Mouse (Mus musculus): ENCODE measurements at regions not wholly inside any gene's neighbourhood (a gene's known extent, or its start where the extent isn't known, plus 50 kb on each side); places are given as distances from the start of the nearest gene placed in this dataset.
A peak's percentile ranks its signal among the peaks of the same experiment; 100 is the strongest.

DNA sequence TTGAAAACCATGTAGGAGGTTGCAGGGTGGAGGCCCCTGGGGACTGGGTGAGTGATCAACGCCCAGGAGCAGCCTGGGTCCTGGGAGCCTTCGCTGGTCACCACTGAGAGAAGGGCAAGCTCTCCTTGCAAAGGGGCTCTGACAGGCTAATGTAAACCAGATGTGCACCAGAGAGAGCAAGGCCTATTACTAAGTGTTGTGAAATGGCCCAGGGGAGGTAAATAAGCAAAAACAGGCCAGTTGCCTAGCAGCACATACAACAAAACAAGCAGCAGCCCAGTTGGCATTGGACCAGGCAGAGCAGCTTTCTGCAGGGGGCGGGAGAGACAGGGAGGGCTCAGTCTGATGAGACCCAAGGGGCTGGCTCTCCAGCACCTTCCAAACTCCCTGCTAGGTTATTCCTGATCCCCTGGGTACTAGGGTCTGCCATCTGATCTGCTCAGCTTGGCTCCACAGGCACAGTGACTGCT, 239.5 kb upstream of the Fggy start:
- peak; percentile 94 for DNase-seq (ENCODE audit: low spot score)

DNA sequence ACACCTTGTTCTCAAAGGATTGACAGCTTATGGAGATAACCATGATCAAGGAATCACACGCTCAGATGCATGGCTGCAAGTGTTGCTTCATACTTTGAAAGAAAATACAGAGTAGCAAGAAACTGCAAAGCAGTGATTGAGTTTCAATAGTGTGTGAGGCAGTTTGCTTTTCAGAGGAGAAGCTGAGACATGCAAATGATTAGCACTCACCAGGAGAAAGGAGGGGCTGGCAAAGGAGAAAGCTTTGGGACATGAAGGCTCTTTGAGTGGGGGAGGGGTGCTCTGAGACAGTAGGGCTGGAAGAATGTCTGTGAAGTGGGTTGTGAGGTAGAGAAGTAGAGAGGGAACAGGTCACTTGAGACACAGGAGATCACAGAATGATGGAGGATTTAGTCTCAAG, 238.7 kb upstream of the Fggy start:
- DNase-seq (ENCODE audit: low spot score) = peak; percentile 48

DNA sequence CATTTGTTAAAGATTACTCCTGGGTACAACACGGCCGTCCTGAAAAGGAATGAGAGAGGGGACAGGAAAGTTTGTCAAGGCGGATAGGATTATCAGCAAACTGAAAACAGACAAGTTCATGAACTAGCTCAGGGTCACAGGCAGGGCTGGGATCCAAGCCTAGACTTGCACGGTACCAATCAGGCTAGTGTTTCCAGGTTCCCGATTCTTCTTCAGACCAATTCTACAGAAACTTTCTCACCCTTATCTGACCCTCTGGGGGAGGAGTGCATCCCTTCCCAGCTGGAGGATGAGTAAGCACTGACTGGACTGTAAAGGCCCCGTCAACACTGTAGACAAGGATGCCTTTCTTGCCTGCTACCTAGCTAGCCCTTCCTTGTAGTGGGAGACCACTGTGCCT, 238.3 kb upstream of the Fggy start:
- DNase-seq (ENCODE audit: low spot score) = peak; percentile 37

DNA sequence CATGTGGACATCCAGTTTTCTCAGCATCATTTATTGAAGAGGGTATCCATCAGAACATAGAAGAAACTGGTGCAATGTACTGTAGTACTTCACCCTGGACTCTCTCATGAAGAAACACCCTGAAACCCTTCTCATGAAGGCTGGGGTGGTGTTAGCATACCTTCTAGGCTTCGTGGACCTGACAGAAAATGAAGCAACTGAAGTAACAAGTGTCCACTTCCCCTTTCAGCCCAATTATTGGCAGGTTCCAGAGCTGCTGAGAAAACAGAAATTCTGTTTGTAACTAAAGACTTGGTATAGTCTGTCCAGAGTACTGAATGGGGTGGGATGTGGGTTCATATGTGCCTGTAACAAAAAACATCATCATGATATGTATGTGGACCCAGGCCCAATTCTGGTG, 231.4 kb upstream of the Fggy start:
- DNase-seq (ENCODE audit: low spot score) = no peak

DNA sequence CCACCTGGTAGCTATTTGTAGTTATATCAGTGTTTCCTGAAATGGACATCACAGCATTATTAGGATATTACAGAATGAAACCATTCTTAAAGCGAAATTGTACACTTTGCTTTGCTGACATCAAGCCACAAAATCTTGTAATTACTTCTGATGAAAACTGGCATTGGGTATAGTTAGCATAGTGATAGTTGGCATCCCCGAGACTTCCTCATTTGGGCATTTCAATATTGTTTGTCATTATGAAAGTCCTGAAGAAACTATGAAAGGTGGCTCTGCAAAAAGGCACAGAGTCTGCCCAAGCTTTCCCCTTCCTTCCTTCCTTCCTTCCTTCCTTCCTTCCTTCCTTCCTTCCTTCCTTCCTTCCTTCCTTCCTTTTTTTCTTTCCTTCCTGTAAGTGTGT, 217.5 kb upstream of the Fggy start:
- DNase-seq (ENCODE audit: low spot score) = no peak

DNA sequence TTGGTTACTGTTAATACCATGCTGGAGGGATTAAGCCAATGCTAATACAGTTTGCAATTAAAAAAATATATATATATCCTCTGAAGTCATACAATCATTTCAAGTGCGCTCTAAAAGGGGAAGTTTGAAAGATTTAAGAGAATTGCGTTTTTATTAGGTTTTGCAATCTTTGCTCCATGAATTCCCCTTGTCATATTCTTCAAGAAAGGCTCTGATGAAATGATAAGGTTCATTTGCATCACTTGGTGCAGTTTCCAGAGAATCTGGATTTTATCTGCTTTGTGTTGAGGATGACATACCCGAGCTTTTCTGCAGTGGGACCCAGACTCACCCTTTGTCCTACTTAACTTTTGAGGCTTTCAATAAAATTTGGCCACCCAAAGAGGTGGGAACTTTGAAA, 216.4 kb upstream of the Fggy start:
- DNase-seq (ENCODE audit: low spot score) = no peak

DNA sequence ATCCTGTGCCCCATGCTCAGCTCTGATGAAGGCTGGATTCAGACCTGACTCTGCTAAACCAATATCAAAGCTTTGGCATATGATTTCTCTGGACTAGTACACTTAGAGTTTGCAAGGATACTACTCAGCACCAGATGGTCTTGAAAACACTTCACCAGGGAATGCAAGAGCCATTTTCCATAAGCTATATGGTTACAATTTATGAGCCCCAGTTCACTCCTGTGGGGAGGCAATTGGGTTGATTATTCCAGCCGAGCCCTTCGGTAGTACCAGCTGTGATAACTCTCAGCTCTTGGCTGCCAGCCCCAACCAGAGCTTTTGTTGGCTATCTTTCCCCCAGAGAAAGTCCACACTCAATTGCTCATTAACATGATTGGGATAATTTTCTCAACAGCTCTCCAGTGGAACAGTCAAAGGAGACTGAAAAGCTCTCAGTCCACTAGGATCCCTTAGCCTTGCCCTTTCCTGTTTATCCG, 210.5 kb upstream of the Fggy start:
- peak; percentile 5 for DNase-seq (ENCODE audit: low spot score)

DNA sequence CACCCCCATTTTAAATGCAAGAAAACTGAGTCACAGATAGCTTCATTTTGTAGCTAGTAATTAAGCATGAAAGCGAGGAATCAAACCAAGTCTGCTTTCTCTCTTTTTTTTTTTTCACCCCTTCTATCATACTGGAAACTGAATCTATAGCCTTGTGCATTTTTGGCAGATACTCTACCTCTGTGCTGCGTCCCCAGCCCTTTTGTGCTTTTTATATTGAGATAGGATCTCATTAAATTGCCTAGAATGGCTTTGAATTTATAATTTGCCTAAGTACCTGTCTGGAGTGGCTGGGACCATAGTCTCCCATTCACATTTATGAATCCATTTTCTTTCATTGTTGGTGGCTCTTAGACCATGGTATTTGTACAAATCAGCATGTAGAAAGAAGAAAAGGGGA, 209.9 kb upstream of the Fggy start:
- no peak for DNase-seq (ENCODE audit: low spot score)

DNA sequence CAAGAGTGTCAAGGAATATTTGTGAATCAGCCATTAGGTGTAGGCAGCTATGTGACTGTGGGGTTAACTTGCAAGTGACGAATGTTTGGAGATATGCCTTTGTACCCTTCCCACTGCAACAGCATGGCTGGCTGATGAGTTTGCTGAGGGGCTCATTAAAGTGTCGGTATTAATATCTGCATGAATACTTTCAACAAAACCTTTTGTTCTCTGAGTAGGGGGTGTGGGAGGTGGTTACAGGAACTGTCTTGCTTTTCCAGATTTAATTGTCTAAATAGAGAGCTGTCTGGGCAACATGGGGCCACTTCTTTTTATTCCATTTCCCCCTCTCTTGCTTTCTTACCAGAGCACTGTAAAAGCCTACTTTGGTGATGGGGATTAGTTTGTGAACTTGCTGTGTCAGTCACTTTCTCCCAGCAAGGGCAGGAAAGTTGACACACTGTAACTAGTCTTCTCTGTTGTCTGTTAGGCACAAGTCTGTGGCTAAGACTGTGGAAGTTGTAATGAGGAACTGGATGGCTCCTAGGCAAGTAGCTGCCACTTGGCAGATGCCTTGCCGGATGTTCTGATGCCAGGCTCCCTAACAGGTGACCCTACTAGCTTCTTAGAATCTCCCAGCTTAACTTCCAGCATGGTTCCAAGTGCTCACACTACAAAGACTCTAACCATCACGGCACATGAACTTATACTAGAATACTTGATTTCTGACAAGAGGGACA, 208.7 kb upstream of the Fggy start:
- no peak for DNase-seq (ENCODE audit: low spot score)

DNA sequence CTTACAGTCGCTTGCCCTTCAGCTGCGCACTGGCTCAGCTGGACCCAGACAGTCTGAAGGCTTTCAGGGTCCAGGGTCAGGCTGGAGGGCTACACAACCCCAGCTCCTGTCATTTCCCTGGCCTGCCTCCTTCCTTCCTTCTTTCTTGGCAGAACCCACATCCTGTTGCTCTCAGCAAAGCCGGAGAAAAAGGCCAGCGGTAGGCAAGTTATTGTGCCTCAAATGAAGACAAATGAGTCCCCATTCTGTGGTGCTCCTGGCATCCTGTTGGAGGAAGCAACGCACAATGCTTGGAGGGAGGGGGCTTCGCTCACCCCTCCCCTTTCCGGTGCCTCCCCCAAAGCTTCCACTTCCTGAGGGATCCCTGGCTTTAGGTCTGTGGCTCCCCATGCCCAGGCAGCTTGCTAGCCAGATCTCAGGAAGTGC, 203.4 kb upstream of the Fggy start:
- no peak for DNase-seq (ENCODE audit: low spot score)

DNA sequence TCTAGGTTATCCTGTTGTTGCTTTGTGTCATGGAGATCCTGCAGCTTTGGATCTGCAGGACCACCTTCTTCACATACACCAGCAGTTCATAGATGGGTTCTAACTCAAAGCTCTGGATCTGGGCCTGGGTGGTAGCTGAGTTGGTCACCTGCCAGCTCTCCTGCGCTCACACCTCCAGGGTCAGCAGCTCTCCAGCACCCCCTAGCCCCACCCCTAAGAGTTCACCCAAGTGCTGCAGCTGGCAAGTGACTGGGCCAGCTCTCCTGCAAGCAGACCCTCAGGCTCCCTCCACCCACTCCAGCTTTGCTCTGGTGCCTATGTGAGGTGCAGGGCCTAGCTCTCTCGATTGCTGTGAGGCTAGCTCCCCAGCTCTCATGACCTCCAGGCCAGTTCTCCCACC, 198.6 kb upstream of the Fggy start:
- no peak for DNase-seq (ENCODE audit: low spot score)

DNA sequence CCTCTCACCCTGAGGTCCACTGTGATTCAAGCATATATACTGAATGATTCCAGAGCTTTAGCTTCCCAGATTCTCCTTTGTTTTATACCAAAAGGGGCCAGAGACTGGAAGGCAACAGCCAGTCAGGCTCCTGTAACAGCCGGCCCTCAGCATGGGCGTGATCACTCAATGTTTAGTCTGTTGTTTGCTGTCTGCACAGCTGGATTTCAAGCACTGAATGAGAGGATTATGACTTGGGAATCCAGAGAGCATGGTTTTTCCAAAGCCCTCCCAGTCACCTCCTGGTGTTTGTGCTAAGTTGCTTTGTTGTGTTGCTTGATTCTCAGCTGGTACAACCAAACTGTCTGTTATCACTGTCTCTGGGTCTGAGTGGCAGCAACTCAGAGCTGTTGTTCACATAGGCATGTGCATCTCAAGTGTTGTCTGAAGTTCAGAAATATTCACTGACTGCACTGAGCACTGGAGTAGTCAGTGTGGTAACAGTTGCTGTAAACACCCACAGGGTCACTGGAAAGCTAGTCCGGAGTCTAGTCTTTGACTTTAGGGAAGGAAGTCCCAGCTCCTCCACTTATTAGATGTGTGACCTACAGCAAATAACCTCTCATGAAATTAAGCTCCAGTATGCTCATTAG, 196.9 kb upstream of the Fggy start:
- DNase-seq (ENCODE audit: low spot score) = no peak

DNA sequence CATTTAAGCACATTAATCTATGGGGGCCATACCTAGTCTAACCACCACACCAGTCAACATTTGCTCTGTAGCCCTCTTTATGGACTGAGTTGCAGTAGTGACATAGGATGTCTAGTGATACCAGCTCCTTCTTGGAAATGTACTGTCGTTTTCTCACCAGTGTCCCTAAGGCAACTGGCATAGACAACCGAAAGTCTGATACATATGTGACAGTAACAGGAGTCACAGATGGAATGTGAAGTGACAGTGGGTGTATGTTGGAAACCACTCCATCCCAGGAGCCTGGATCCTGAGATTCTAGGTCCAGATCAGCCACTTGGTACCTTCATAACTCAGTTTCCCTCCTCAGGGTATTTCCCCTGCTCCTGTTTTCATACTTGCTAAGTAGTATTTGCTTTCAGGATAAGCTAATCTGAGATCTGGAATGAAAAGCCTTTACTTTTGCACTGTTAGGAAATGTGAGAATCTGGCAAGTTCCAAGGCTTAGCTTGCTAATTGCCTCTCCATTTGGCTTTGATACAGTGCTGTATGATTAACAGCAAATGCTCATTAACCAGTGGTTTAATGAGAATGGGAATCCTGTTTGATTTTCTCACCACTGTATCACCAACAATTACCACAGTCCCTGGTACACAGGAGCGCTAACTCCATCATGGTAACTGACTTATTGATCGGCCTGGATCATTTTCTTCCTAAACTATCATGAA, 192.8 kb upstream of the Fggy start:
- DNase-seq (ENCODE audit: low spot score) = no peak

DNA sequence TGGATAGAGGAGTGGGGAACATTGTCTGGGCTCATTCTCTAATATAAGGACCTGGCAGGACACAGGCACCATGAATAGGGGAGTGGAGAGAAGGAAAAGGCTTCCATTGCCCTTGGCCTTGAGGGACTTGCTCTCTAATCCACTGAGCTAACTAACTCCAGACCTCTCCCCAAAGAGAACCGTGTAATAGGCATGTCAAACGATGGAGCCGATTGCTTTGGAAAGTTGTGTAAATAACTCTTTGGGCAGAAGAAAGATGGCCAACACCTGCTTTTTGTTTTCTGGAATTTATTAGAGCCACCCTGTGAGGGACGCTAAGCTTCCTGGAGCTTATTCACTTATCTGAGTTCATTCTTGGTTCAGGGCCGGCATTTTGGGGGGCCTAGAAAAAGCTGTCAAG, 180.9 kb upstream of the Fggy start:
- no peak for DNase-seq (ENCODE audit: low spot score)

DNA sequence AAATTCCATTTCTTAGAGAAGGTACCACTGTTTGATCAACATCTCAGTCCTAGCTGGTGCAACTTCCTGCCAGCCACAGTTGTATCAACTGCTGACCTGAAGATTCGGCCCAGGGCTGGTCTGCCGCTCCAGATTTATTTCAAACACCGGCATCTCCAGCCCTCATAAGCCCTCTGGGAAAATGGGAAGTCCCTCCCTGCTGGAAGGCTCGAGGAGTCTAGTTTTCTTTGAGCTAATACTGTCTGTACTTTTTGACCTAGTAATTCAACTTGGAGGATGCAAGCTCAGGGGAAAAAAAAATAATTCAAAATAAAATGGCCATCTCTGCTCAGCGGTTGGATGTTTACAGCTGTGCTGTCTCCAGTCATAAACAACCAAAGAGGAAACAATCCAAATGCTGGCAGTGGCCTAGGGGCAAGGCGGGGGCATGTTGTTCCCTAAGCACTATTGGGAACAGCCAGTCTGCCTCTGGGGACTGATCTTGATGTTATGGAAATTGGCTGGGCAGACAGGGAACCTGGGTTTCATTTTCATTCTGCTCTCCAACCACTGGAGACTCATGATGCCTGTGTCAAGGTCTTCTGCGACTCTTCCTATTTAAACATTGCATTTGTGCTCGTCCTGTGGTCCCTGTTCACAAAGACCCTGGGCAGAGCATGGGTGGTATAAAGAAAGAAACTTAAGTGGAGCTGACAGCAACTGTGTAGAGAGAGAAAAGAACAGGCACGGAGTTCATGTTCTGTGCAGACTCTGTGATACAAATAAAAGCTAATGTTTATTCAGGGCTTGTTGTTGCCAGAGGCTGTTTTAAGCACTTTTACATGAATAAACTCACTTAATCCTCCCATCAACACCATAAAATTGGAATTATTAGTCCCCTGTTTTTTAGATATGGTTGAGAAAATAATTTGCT, 179.8 kb upstream of the Fggy start:
- DNase-seq (ENCODE audit: low spot score) = no peak

DNA sequence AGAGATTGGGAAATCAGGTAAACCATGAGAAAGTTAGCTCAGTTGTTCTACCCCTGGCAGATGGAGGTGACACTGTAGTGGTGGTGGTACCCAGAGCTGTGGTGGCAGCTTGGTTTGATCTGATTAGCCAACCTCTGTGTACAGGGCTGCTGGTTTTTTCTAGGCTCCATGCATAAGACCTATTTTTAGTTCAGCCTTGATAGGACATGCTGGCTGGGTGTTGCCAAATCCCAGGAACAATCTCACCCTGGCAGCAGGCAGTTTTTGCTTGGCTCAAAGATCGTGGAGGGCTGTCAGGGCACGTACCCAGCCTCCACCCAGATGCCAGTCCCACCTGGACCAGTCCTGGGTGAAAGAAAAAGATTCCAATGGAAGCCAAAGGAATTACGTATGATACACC, 178.7 kb upstream of the Fggy start:
- DNase-seq (ENCODE audit: low spot score) = no peak

DNA sequence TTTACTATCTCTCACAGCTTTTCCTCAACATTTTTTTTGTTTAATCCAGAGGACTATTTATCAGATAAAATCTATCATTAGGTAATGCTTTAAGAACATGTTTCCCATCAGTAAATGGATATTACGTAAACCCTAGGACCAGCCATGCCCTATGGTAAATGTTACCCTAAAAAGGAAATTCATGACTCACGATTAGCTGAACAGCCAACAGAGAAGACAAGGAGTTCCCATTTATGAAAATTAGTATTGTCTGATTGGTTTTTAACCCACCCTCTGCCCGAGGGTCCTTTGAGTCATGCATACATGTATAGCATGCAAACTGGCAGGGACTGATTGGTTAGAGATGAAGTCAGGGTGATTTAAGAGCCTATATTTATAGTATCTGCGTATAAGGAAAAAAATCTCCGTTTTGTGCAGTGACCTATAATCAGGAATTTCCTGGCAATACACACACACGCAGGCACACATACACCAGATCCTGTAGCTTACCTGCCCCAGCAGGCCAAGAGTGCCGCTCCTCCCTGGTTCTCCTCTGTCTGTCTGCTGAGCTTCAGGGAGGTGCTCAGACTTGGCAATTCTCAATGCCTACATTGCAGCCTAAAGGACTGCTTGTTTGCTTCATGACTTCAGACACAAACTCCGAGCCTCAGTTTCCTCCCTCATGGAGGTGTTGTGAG, 174.0 kb upstream of the Fggy start:
- no peak for DNase-seq (ENCODE audit: low spot score)

DNA sequence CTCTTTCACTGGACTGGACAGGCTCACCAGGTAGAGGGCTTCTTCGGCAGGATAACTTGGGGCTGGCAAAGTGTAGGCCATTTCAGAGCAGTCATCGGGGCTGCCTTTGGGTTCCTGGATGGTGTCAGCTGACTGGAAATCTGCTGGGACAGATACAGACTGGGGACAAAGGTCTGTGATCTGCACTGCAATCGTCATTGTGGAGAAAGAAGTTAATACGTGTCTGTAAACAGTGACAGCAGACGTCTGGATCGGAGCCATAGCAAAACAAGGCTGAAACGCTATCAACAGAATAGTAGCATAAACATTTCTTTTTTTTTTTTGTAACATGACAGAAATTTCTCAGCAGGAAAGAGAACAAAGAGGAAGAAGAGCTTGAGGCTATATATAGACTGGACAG, 171.8 kb upstream of the Fggy start:
- DNase-seq (ENCODE audit: low spot score) = no peak

DNA sequence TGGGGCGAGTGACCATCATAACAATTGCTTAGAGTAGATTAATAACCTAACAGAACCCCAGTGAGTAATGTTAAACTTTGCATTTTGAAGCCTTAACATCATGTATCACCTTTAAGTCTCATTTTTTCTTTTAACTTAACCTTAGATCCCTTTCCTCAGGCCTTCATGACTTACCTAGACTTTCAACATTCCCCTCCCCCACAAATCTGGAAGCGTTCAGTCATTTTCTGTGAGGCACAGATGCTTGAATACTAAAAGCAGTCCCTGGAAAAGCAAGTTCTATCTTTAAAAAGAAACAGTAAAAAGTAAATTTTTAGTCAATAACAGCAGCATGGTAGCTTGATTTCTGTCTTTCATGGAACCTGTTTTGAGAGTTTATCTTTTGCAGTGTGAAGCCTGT, 171.3 kb upstream of the Fggy start:
- no peak for DNase-seq (ENCODE audit: low spot score)

DNA sequence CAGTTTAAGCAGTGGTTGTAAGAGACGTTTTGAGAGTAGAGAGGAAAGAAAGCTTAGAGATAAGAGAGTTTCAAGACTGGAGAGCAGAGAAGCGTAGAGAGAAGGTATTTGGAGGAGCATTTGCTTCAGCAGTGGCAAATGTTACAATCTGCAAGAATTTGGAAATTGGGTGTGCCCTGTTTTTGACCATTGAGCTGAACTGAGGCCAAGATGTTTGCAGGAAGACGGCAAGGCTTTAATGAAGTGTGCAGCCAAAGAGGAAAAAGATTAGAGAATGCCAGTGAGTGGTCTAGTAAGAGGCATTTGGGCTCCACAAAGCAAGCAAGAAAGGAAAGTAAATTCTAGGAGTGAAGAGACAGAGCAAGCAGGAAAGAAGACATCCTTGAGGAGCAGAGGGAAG, 168.8 kb upstream of the Fggy start:
- no peak for DNase-seq (ENCODE audit: low spot score)

DNA sequence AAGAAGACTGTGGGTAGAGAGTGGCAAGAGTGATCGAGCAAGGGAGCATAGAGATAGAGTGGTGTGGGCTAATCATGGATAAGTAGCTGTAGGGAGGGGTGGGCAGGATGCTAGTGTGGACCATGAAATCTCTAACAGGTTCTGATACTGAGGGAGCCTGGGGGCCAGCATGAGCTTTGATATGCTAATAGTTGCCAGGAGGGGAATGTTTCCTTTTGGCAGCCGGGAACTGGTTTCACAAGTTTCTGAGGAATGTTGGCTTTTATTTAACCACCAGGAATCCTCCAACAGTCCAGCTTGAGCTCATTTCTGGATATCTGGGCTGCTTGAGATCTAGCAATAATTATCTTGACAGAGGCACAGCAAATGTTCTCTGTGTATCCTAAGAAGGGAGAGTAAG, 167.7 kb upstream of the Fggy start:
- DNase-seq (ENCODE audit: low spot score) = no peak

DNA sequence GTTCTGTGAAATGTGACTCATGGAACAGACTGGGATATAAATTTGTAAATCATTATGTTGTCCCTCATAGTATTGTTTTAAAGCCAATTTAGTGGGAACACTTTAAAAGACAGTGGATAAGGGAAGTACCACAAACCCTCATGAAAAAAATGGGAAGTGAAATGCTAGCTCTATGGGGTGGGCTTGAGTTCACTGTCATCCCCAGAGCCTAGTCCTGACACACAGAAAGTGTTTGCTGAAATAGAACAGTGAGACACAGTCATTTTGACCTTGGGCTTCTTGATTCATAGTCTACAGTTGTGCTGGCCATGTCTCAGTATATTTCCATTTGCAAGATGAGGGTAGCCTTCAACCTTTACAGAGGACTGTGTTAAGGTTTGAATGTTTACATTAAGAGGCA, 166.8 kb upstream of the Fggy start:
- DNase-seq (ENCODE audit: low spot score) = no peak
